Mouse (Mus musculus) urinary bladder, postnatal 4 days (tissue): ENCODE results near the gene Kdm2b.

Source experiments
- DNase-seq, 2 experiments: peaks; one replicate each; pipeline ENCODE4 v3.0.0; 2021 to 2022; ENCODE audit warnings: low spot score in 2 of 2

The Kdm2b gene

GRCm38 (mm10) chr5:123011705-123012104, 22.1 kb upstream of the Kdm2b start:
- no peak for DNase-seq

- DNase-seq: no peak
These were observed 21.2 kb upstream of the Kdm2b start for GRCm38 (mm10) chr5:123010806-123011205.

GRCm38 (mm10) chr5:123009873-123010272, 20.2 kb upstream of the Kdm2b start:
- no peak for DNase-seq

- DNase-seq: no peak
These were observed 19.4 kb upstream of the Kdm2b start for GRCm38 (mm10) chr5:123008877-123009493.

- no peak for DNase-seq
These were observed 16.3 kb upstream of the Kdm2b start for GRCm38 (mm10) chr5:123005716-123006592.

- DNase-seq: no peak
These were observed 11.3 kb upstream of the Kdm2b start for GRCm38 (mm10) chr5:123000901-123001300.

- DNase-seq: no peak
These were observed 7.9 kb upstream of the Kdm2b start for GRCm38 (mm10) chr5:122997205-122998204.

GRCm38 (mm10) chr5:122994910-122995309, 5.3 kb upstream of the Kdm2b start:
- no peak for DNase-seq

GRCm38 (mm10) chr5:122994303-122994846, 4.8 kb upstream of the Kdm2b start:
- peak; percentile 85 to 96 for DNase-seq

GRCm38 (mm10) chr5:122993811-122994210, 4.2 kb upstream of the Kdm2b start:
- DNase-seq: no peak

GRCm38 (mm10) chr5:122991350-122992004, 1.9 kb upstream of the Kdm2b start:
- DNase-seq: no peak

- DNase-seq: no peak
These were observed 963 bp upstream of the Kdm2b start for GRCm38 (mm10) chr5:122990411-122991160.

GRCm38 (mm10) chr5:122989001-122989525, 560 bp downstream of the Kdm2b start:
- DNase-seq: peak; percentile 64 to 74

- peak; percentile 26 to 65 for DNase-seq
These were observed 1.4 kb downstream of the Kdm2b start for GRCm38 (mm10) chr5:122988021-122988751.

GRCm38 (mm10) chr5:122987211-122988020, 2.2 kb downstream of the Kdm2b start:
- DNase-seq: no peak

GRCm38 (mm10) chr5:122986091-122986493, 3.5 kb downstream of the Kdm2b start:
- no peak for DNase-seq

- DNase-seq: no peak
These were observed 4.3 kb downstream of the Kdm2b start for GRCm38 (mm10) chr5:122985276-122985675.

GRCm38 (mm10) chr5:122984483-122984882, 5.1 kb downstream of the Kdm2b start:
- no peak for DNase-seq
